Mouse (Mus musculus) midbrain, embryonic 14.5 days (tissue): ENCODE results near the gene Lce3d. TPM values are rescaled to one million over a fixed set of nuclear protein-coding genes. Genes with fewer than 3 reads are reported as not detected.

Source experiments
- ATAC-seq: fragments of 200-750 bp; cut with Nextera tagmentation; 2 replicates; pipeline ENCODE4 v1.8.0; 2017; ENCODE audit warnings: moderate number of reproducible peaks, moderate library complexity; ENCODE audit not compliant: low FRiP score, low TSS enrichment
- DNase-seq: peaks from one replicate; pipeline ENCODE4 v3.0.0-alpha.2; 2015
- H3K27ac ChIP-seq: fragments of 300-500 bp; sonication (generic); replicated peaks from 2 replicates; pipeline ENCODE4 v1.5.1; 2014; ENCODE audit warnings: mild to moderate bottlenecking, low read depth, low read length, moderate library complexity
- H3K27me3 ChIP-seq: fragments of 300-500 bp; sonication (generic); 2 replicates; pipeline ENCODE4 v1.6.1; 2014; ENCODE audit warnings: low read length, control low read depth, mixed read lengths; ENCODE audit not compliant: control insufficient read depth, insufficient read depth
- H3K36me3 ChIP-seq: fragments of 300-500 bp; sonication (generic); 2 replicates; pipeline ENCODE4 v1.6.1; 2014; ENCODE audit warnings: low read length, control low read depth; ENCODE audit not compliant: control insufficient read depth, insufficient read depth
- H3K4me1 ChIP-seq: fragments of 300-500 bp; sonication (generic); 2 replicates; pipeline ENCODE4 v1.6.1; 2014; ENCODE audit warnings: mild to moderate bottlenecking, antibody characterized with exemption, low read length, control low read depth; ENCODE audit not compliant: control insufficient read depth, insufficient read depth
- H3K4me2 ChIP-seq: fragments of 300-500 bp; sonication (generic); 2 replicates; pipeline ENCODE4 v1.6.1; 2014; ENCODE audit warnings: mild to moderate bottlenecking, low read length, moderate library complexity
- H3K4me3 ChIP-seq: fragments of 300-500 bp; sonication (generic); replicated peaks from 2 replicates; pipeline ENCODE4 v1.5.1; 2014; ENCODE audit warnings: low read depth, low read length
- H3K9ac ChIP-seq: fragments of 300-500 bp; sonication (generic); replicated peaks from 2 replicates; pipeline ENCODE4 v1.6.1; 2014; ENCODE audit warnings: mild to moderate bottlenecking, low read length, moderate library complexity
- H3K9me3 ChIP-seq: fragments of 300-500 bp; sonication (generic); 2 replicates; pipeline ENCODE4 v1.6.1; 2016; ENCODE audit warnings: low read length, control low read depth, mixed read lengths; ENCODE audit not compliant: control insufficient read depth
- WGBS: fragments of 180-500 bp; shearing (Covaris S2); extraction: QIAGEN DNeasy Blood & Tissue Kit; methylation state at CpG from one replicate; pipeline ENCODE4 v1.1.7; 2014; 5-methylcytosine and 5-hydroxymethylcytosine counted together
- polyA plus RNA-seq: library from polyadenylated mRNA; unstranded; fragments of >200 nt; fragmentation: Nextera tagmentation; extraction: Ambion mirVana; gene quantifications from 2 replicates; pipeline ENCODE4 v1.2.1, GENCODE M21; 2014

Lce3d gene
- polyA plus RNA-seq, 1 experiment from 2014 or later, result not detected

- DNase-seq (peak; percentile 92), ATAC-seq (peak; percentile 88)
- Histone ChIP-seq H3K4me3 (no peak overlapping the region), H3K4me1 (no peaks in the 10 kb centered on the region), H3K27me3 (no peaks in the 10 kb centered on the region), H3K27ac (no peak overlapping the region), H3K9me3 (no peaks in the 10 kb centered on the region), H3K36me3 (no peaks in the 10 kb centered on the region), H3K4me2 (no peak overlapping the region), H3K9ac (no peak overlapping the region)
- WGBS, result 6% methylated on average over 7 of the region's 7 CpGs
Measured at GRCm38 (mm10) chr3:92998691-92999090, 41.5 kb downstream of the Lce3d start.

GRCm38 (mm10) chr3:93000621-93001020 is 43.4 kb downstream of the Lce3d start:
- no peak for DNase-seq
- no peaks in the 10 kb centered on the region for H3K36me3 ChIP-seq
- no peaks in the 10 kb centered on the region for H3K27me3 ChIP-seq
- H3K9ac ChIP-seq, result no peak overlapping the region
- no peak overlapping the region for H3K4me3 ChIP-seq
- no peak overlapping the region for H3K4me2 ChIP-seq
- no peak overlapping the region for H3K27ac ChIP-seq
- H3K9me3 ChIP-seq, result no peaks in the 10 kb centered on the region
- 87% methylated on average over 3 of the region's 3 CpGs for WGBS
- no peak for ATAC-seq
- H3K4me1 ChIP-seq, result no peaks in the 10 kb centered on the region

DNA sequence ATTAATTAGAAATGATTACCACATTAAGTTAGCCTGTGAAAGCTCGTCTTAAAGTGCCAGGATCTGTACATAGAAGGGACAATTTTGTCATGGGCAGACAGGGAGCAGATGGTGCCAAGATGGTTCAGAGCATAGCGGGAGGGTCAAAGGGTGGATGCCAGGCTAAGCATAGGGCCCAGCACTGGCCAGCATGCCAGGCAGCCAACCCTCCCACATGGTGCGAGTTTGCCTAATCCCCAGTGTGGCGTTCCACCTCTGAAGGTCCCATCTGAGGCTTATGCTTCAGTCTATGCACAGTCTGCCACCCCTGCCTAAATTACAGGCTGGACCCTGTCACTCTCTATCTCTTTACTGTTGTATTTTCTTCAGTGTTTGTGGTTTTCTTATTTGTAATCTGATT is 45.7 kb downstream of the Lce3d start:
- no peaks in the 10 kb centered on the region for H3K27me3 ChIP-seq
- DNase-seq (no peak), ATAC-seq (0 out of 2 replicates have a peak, but pooled peaks have one; percentile 48)
- WGBS, result 71% methylated on average over 4 of the region's 4 CpGs
- H3K9ac ChIP-seq, result no peak overlapping the region
- H3K4me1 ChIP-seq, result no peaks in the 10 kb centered on the region
- H3K4me2 ChIP-seq, result no peak overlapping the region
- H3K36me3 ChIP-seq, result no peaks in the 10 kb centered on the region
- no peak overlapping the region for H3K4me3 ChIP-seq
- no peak overlapping the region for H3K27ac ChIP-seq
- H3K9me3 ChIP-seq, result no peaks in the 10 kb centered on the region

Other genes with a start within 250 kb of the Lce3d start
- not detected in 2 replicates for gene Lce1e, start 248.3 kb upstream of the Lce3d start, polyA plus RNA-seq
- not detected in 2 replicates for gene Lce1f, start 237.0 kb upstream of the Lce3d start, polyA plus RNA-seq
- gene Gm38119, start 218.3 kb upstream of the Lce3d start, polyA plus RNA-seq, result not detected in 2 replicates
- not detected in 2 replicates for gene Lce1g, start 205.1 kb upstream of the Lce3d start, polyA plus RNA-seq
- not detected in 2 replicates for gene Lce1h, start 192.3 kb upstream of the Lce3d start, polyA plus RNA-seq
- not detected in 2 replicates for gene Lce1i, start 178.5 kb upstream of the Lce3d start, polyA plus RNA-seq
- not detected in 2 replicates for gene Lce1j, start 166.9 kb upstream of the Lce3d start, polyA plus RNA-seq
- gene Lce1k, start 149.5 kb upstream of the Lce3d start, polyA plus RNA-seq, result not detected in 2 replicates
- not detected in 2 replicates for gene Kprp, start 130.1 kb upstream of the Lce3d start, polyA plus RNA-seq
- gene Lce1l, start 106.1 kb upstream of the Lce3d start, polyA plus RNA-seq, result not detected in 2 replicates
- not detected in 2 replicates for gene 2310050C09Rik, start 87.2 kb upstream of the Lce3d start, polyA plus RNA-seq
- gene Lce3a, start 31.2 kb upstream of the Lce3d start, polyA plus RNA-seq, result not detected in 2 replicates
- not detected in 2 replicates for gene Lce3b, start 24.4 kb upstream of the Lce3d start, polyA plus RNA-seq
- gene Lce3c, start 12.9 kb upstream of the Lce3d start, polyA plus RNA-seq, result not detected in 2 replicates
- not detected in 2 replicates for gene Lce3e, start 9.7 kb downstream of the Lce3d start, polyA plus RNA-seq
- not detected in 2 replicates for gene Lce3f, start 34.8 kb downstream of the Lce3d start, polyA plus RNA-seq
- 0.63 and 2.5 TPM in 2 replicates for gene Crct1, start 58.3 kb downstream of the Lce3d start, polyA plus RNA-seq
- gene Lce1m, start 61.7 kb downstream of the Lce3d start, polyA plus RNA-seq, result not detected in 2 replicates
- gene Gm4858, start 111.4 kb downstream of the Lce3d start, polyA plus RNA-seq, result not detected in 2 replicates
- not detected in 2 replicates for gene Crnn, start 187.4 kb downstream of the Lce3d start, polyA plus RNA-seq
- 0.04 TPM in 1 of 2 replicates, not detected in the other for gene Flg2, start 239.9 kb downstream of the Lce3d start, polyA plus RNA-seq